Mouse (Mus musculus) liver, embryonic 14 days (tissue): ENCODE data around the gene Hlf. TPM values are rescaled to one million over a fixed set of nuclear protein-coding genes. Genes with fewer than 3 reads are reported as not detected.

ENCODE experiments used
- polyA plus RNA-seq: library from polyadenylated mRNA; depleted of rRNA; stranded (reverse); fragments of >200 nt; gene quantifications from 2 replicates; pipeline ENCODE4 v1.2.3, GENCODE M21; 2012; rRNA removed

Hlf gene
- 2.2 and 3.5 TPM in 2 replicates for polyA plus RNA-seq

DNA sequence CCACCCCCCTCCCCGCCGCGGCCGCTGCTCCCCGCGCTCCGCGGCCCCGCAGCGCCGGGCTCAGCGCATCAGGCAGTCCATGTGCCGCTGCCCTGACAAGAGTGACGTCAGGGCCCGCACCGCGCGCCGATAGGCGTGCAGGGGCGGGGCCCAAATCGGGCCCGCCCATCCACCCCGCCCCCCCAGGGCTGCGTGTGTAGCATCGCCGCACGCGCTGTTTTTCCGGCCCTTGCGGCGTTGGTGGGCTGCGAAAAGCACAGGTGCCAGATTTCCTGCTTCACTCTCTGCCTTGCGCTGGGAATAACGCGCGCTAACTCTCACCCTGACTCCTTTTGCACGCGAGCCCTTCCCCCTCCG is at the start of gene Hlf:
TSS of gene Hlf (minus strand) at position 79 of the 357 bp plus-strand sequence.

Other genes with a start within 250 kb of the Hlf start
- gene Gm45716, start 203.2 kb downstream of the Hlf start, polyA plus RNA-seq: 1.1 and 1.2 TPM in 2 replicates
- gene Mmd, start 141.4 kb downstream of the Hlf start, polyA plus RNA-seq: 4.5 and 5.6 TPM in 2 replicates
- gene Stxbp4, start 247.2 kb upstream of the Hlf start, polyA plus RNA-seq: 2.8 and 3.1 TPM in 2 replicates
- 16.5 and 19.3 TPM in 2 replicates for gene Cox11, start 247.3 kb upstream of the Hlf start, polyA plus RNA-seq